Comparison of ENCODE assay signal across 28 mouse cellular contexts in genomic region chr13:104521532-104521931, GRCm38 (mm10).
DNase-seq lines count a peak whose midpoint lies in the region; TF ChIP-seq lines count a peak whose summit lies in the region.
"Had no signal": no experiment of that assay in that cellular context is flagged by ENCODE, and none has a peak within 500 bp of the region (broad histone marks: within the 10 kb centered on the region; RNA-seq: fewer than 3 reads in every experiment).

No protein-coding gene starts in this region.

- no peak overlapping the region for H3K4me3 ChIP-seq in C2C12 (ENCODE audit: insufficient read depth, poor library complexity, severe bottlenecking)
- no peak overlapping the region for H3K4me3 ChIP-seq in embryonic fibroblast, embryonic 13.5 days (ENCODE audit: insufficient read depth, low read length)
- H3K4me3 ChIP-seq: embryonic facial prominence, embryonic 10.5 days; embryonic facial prominence, embryonic 13.5 days; forebrain, embryonic 10.5 days; forebrain, embryonic 13.5 days; heart, adult 2 months; heart, embryonic 15.5 days; hindbrain, embryonic 10.5 days; hindbrain, embryonic 13.5 days; intestine, embryonic 15.5 days had no signal

- peaks cover 4% of the 10 kb centered on the region; the same call in 1 of the 2 replicates for H3K4me1 ChIP-seq in embryonic fibroblast, embryonic 13.5 days (ENCODE audit: control insufficient read depth, insufficient read depth, low read length)

- TF ChIP-seq CTCF in C2C12 (IDR thresholded peaks at IDR 0.05; ENCODE audit: control insufficient read depth, insufficient read depth, insufficient read length): no peak
- no peak for TF ChIP-seq CTCF in embryonic fibroblast, embryonic 13.5 days (IDR thresholded peaks at IDR 0.05; ENCODE audit: borderline replicate concordance, insufficient read depth, low read length)

- H3K79me3 ChIP-seq in C2C12 (ENCODE audit: low read depth): no peaks in the 10 kb centered on the region

- H3K79me2 ChIP-seq in C2C12 (ENCODE audit: control insufficient read depth, insufficient read depth): no peaks in the 10 kb centered on the region

- DNase-seq in NIH3T3 (ENCODE audit: low read depth): peak; percentile 47
- no peak for DNase-seq in cerebellum, adult 9-11 months
- DNase-seq in lung, adult 18-20 months: no peak
- DNase-seq in layer of hippocampus, adult 9-10 months (ENCODE audit: low spot score): no peak
- DNase-seq: adrenal gland, postnatal 10 days; adrenal gland, postnatal 36 days; cerebellum, adult 11 months; cerebellum, adult 2 months; cerebellum, postnatal 10 days; cerebellum, postnatal 36 days; embryo, embryonic 11 days; gastrocnemius, postnatal 14 days; heart, adult 2 months; heart, postnatal 10 days; heart, postnatal 36 days; kidney, adult 11 months had no signal

- no peak for TF ChIP-seq POLR2A in embryonic fibroblast, embryonic 13.5 days (IDR thresholded peaks at IDR 0.05; ENCODE audit: low read depth, low read length)

- H3K27ac ChIP-seq in embryonic fibroblast, embryonic 13.5 days (ENCODE audit: insufficient read depth, low read length): peak overlapping the region; percentile 99
- H3K27ac ChIP-seq: embryonic facial prominence, embryonic 10.5 days; embryonic facial prominence, embryonic 13.5 days; forebrain, embryonic 10.5 days; forebrain, embryonic 13.5 days; heart, adult 2 months; heart, embryonic 15.5 days; hindbrain, embryonic 10.5 days; hindbrain, embryonic 13.5 days; intestine, embryonic 15.5 days had no signal

- no peaks in the 10 kb centered on the region for H3K36me3 ChIP-seq in C2C12 (ENCODE audit: control insufficient read depth, insufficient read depth)
- H3K36me3 ChIP-seq: embryonic facial prominence, embryonic 10.5 days; embryonic facial prominence, embryonic 13.5 days; forebrain, embryonic 10.5 days; G1E; heart, embryonic 15.5 days; hindbrain, embryonic 10.5 days; hindbrain, embryonic 13.5 days; intestine, embryonic 15.5 days had no signal

- no peak overlapping the region for H3ac ChIP-seq in C2C12 (ENCODE audit: control insufficient read depth, insufficient read length, low read depth)

- H3K27me3 ChIP-seq in C2C12 (ENCODE audit: control insufficient read depth, insufficient read depth, insufficient read length): no peaks in the 10 kb centered on the region
- H3K27me3 ChIP-seq: CH12.LX; embryonic facial prominence, embryonic 13.5 days; forebrain, embryonic 13.5 days; heart, embryonic 15.5 days; hindbrain, embryonic 13.5 days; intestine, embryonic 15.5 days had no signal

TF ChIP-seq in C2C12, 6 proteins besides CTCF, POLR2A, EP300 and RAD21:
- TF ChIP-seq USF1 (IDR thresholded peaks at IDR 0.05; ENCODE audit: low read depth) (no peak), MYOG (IDR thresholded peaks at IDR 0.05; ENCODE audit: control insufficient read depth, extremely low read depth, insufficient read length) (no peak), MYOD1 (IDR thresholded peaks at IDR 0.05; ENCODE audit: control insufficient read depth, insufficient read length, low read depth) (peak; percentile 79), FOSL1 (IDR thresholded peaks at IDR 0.05; ENCODE audit: insufficient read depth, low read length, poor library complexity, severe bottlenecking) (no peak), CEBPB (IDR thresholded peaks at IDR 0.05; ENCODE audit: low read depth) (peak; percentile 12), MAX (IDR thresholded peaks at IDR 0.05) (no peak)
